Mouse (Mus musculus) stomach, embryonic 16.5 days (tissue): ENCODE results near the gene Map3k5. TPM values are rescaled to one million over a fixed set of nuclear protein-coding genes. Genes with fewer than 3 reads are reported as not detected.

ENCODE experiments used
- ATAC-seq: fragments of 200-750 bp; cut with Nextera tagmentation; 2 replicates; pipeline ENCODE4 v1.8.0; 2017; ENCODE audit warnings: moderate number of reproducible peaks, moderate TSS enrichment; ENCODE audit not compliant: insufficient read depth, low FRiP score
- H3K27ac ChIP-seq: fragments of 300-500 bp; sonication (generic); 2 replicates; pipeline ENCODE4 v1.5.1; 2014; ENCODE audit warnings: low read length
- H3K27me3 ChIP-seq: fragments of 300-500 bp; sonication (generic); 2 replicates; pipeline ENCODE4 v1.6.1; 2014; ENCODE audit warnings: low read length, control low read depth, mixed read lengths; ENCODE audit not compliant: control insufficient read depth, insufficient read depth
- H3K36me3 ChIP-seq: fragments of 300-500 bp; sonication (generic); 2 replicates; pipeline ENCODE4 v1.6.1; 2014; ENCODE audit warnings: low read length; ENCODE audit not compliant: control insufficient read depth, insufficient read depth
- H3K4me1 ChIP-seq: fragments of 300-500 bp; sonication (generic); 2 replicates; pipeline ENCODE4 v1.6.1; 2014; ENCODE audit warnings: low read length, control low read depth, mixed read lengths; ENCODE audit not compliant: control insufficient read depth, insufficient read depth
- H3K4me2 ChIP-seq: fragments of 300-500 bp; sonication (generic); 2 replicates; pipeline ENCODE4 v1.6.1; 2014; ENCODE audit warnings: low read depth, low read length, mixed read lengths
- H3K4me3 ChIP-seq: fragments of 300-500 bp; sonication (generic); replicated peaks from 2 replicates; pipeline ENCODE4 v1.5.1; 2014; ENCODE audit warnings: mild to moderate bottlenecking, low read length
- H3K9ac ChIP-seq: fragments of 300-500 bp; sonication (generic); 2 replicates; pipeline ENCODE4 v1.6.1; 2014; ENCODE audit warnings: low read length
- H3K9me3 ChIP-seq: fragments of 300-500 bp; sonication (generic); replicated peaks from 2 replicates; pipeline ENCODE4 v1.6.1; 2016; ENCODE audit warnings: low read length, control low read depth; ENCODE audit not compliant: control insufficient read depth
- WGBS: fragments of 180-500 bp; shearing (Covaris S2); extraction: QIAGEN DNeasy Blood & Tissue Kit; methylation state at CpG from one replicate; pipeline ENCODE4 v1.1.7; 2014; 5-methylcytosine and 5-hydroxymethylcytosine counted together
- polyA plus RNA-seq: library from polyadenylated mRNA; unstranded; fragments of >200 nt; fragmentation: Nextera tagmentation; extraction: Ambion mirVana; gene quantifications from 2 replicates; pipeline ENCODE4 v1.2.1, GENCODE M21; 2015

Gene Map3k5
- polyA plus RNA-seq, 1 experiment from 2014 or later: 2.7 TPM

- Histone ChIP-seq H3K4me1 (peaks cover 16% of the 10 kb centered on the region), H3K27ac (no peak overlapping the region), H3K9me3 (no peaks in the 10 kb centered on the region), H3K4me2 (no peak overlapping the region), H3K9ac (no peak overlapping the region), H3K36me3 (no peaks in the 10 kb centered on the region), H3K4me3 (no peak overlapping the region), H3K27me3 (no peaks in the 10 kb centered on the region)
- 76% methylated on average over 8 of the region's 8 CpGs for WGBS
- no peak for ATAC-seq
These were observed 6.4 kb downstream of the Map3k5 start for GRCm38 (mm10) chr10:19940626-19941025.

- Histone ChIP-seq H3K36me3 (no peaks in the 10 kb centered on the region), H3K4me1 (peaks cover 19% of the 10 kb centered on the region), H3K9me3 (no peaks in the 10 kb centered on the region), H3K9ac (no peak overlapping the region), H3K27me3 (no peaks in the 10 kb centered on the region), H3K4me3 (no peak overlapping the region), H3K27ac (no peak overlapping the region), H3K4me2 (no peak overlapping the region)
- no peak for ATAC-seq
- 56% methylated on average over 6 of the region's 6 CpGs for WGBS
These were observed 6.8 kb downstream of the Map3k5 start for GRCm38 (mm10) chr10:19941063-19941462.

GRCm38 (mm10) chr10:19941914-19942313, 7.6 kb downstream of the Map3k5 start:
- no peak overlapping the region for H3K9ac ChIP-seq
- ATAC-seq: no peak
- 80% methylated on average over 9 of the region's 9 CpGs for WGBS

GRCm38 (mm10) chr10:19942621-19943020, 8.3 kb downstream of the Map3k5 start:
- H3K27ac ChIP-seq: no peak overlapping the region
- no peaks in the 10 kb centered on the region for H3K36me3 ChIP-seq
- H3K9ac ChIP-seq: no peak overlapping the region
- H3K9me3 ChIP-seq: no peaks in the 10 kb centered on the region
- H3K4me2 ChIP-seq: no peak overlapping the region
- no peak overlapping the region for H3K4me3 ChIP-seq
- H3K27me3 ChIP-seq: no peaks in the 10 kb centered on the region
- ATAC-seq: no peak
- 94% methylated on average over 3 of the region's 3 CpGs for WGBS
- H3K4me1 ChIP-seq: peaks cover 12% of the 10 kb centered on the region

More at GRCm38 (mm10) chr10:19941914-19942313, 7.6 kb downstream of the Map3k5 start:
- Histone ChIP-seq H3K27me3 (no peaks in the 10 kb centered on the region), H3K27ac (no peak overlapping the region), H3K4me2 (no peak overlapping the region), H3K36me3 (no peaks in the 10 kb centered on the region), H3K9me3 (no peaks in the 10 kb centered on the region), H3K4me1 (peaks cover 15% of the 10 kb centered on the region), H3K4me3 (no peak overlapping the region)

- no peak overlapping the region for H3K9ac ChIP-seq
- ATAC-seq: no peak
- 41% methylated on average over 7 of the region's 7 CpGs for WGBS
- peaks cover 6% of the 10 kb centered on the region for H3K4me1 ChIP-seq
- no peaks in the 10 kb centered on the region for H3K27me3 ChIP-seq
- H3K36me3 ChIP-seq: no peaks in the 10 kb centered on the region
- H3K27ac ChIP-seq: no peak overlapping the region
- H3K9me3 ChIP-seq: no peaks in the 10 kb centered on the region
- no peak overlapping the region for H3K4me2 ChIP-seq
- no peak overlapping the region for H3K4me3 ChIP-seq
These were observed 11.4 kb downstream of the Map3k5 start for GRCm38 (mm10) chr10:19945651-19946050.

GRCm38 (mm10) chr10:19946644-19947043, 12.4 kb downstream of the Map3k5 start:
- H3K36me3 ChIP-seq: no peaks in the 10 kb centered on the region
- no peak overlapping the region for H3K4me3 ChIP-seq
- no peak for ATAC-seq
- WGBS: 82% methylated on average over 6 of the region's 6 CpGs
- H3K4me2 ChIP-seq: no peak overlapping the region
- no peak overlapping the region for H3K27ac ChIP-seq
- H3K4me1 ChIP-seq: peaks cover 6% of the 10 kb centered on the region
- H3K9me3 ChIP-seq: no peaks in the 10 kb centered on the region
- H3K27me3 ChIP-seq: no peaks in the 10 kb centered on the region
- no peak overlapping the region for H3K9ac ChIP-seq

GRCm38 (mm10) chr10:19947441-19947840, 13.2 kb downstream of the Map3k5 start:
- no peak overlapping the region for H3K4me3 ChIP-seq
- H3K4me2 ChIP-seq: no peak overlapping the region
- H3K9me3 ChIP-seq: no peaks in the 10 kb centered on the region
- no peak overlapping the region for H3K27ac ChIP-seq
- H3K27me3 ChIP-seq: no peaks in the 10 kb centered on the region
- no peak for ATAC-seq
- peaks cover 6% of the 10 kb centered on the region for H3K4me1 ChIP-seq
- 91% methylated on average over 10 of the region's 10 CpGs for WGBS
- no peaks in the 10 kb centered on the region for H3K36me3 ChIP-seq
- no peak overlapping the region for H3K9ac ChIP-seq

DNA sequence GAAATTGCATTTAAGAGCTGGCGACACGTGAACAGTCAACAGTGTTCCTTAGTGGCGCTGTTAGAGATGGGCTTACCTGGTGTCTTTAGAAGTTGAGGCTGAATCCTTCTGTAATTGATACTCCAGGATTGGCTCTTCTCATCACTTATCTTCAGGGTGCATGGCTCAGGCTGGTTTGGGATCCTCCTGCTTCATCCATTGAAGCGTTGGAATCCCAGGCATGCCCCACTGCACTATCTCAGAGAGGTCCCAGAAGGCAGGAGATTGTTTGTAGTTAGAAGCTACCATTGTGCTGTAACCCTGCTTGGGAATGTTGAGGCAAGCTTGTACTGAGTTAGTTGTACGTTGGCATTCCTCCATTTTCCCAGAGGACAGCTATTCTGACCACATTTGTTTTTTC, 13.6 kb downstream of the Map3k5 start:
- Histone ChIP-seq H3K9ac (no peak overlapping the region), H3K36me3 (no peaks in the 10 kb centered on the region), H3K27ac (no peak overlapping the region), H3K27me3 (no peaks in the 10 kb centered on the region), H3K9me3 (no peaks in the 10 kb centered on the region), H3K4me1 (peaks cover 8% of the 10 kb centered on the region), H3K4me3 (no peak overlapping the region), H3K4me2 (no peak overlapping the region)
- no peak for ATAC-seq
- WGBS: 89% methylated on average over 5 of the region's 5 CpGs

DNA sequence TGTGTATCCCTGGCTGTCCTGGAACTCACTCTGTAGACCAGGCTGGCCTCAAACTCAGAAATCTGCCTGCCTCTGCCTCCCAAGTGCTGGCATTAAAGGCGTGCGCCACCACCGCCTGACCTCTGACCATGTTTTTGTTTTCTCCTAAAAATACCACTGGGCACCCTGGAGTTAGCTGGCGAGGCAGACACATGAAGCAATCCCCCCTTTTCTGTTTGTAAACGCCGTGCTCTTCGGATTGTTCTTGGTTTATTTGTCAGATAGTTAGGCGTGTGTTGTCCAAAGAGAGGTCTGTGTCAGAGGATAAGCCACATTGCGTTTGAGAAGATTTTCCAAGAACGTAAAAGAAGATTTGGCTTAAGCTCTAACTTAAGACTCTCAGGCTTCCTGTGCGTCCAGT, 14.1 kb downstream of the Map3k5 start:
- Histone ChIP-seq H3K9me3 (no peaks in the 10 kb centered on the region), H3K27me3 (no peaks in the 10 kb centered on the region), H3K4me2 (no peak overlapping the region), H3K4me1 (peaks cover 12% of the 10 kb centered on the region), H3K9ac (no peak overlapping the region), H3K4me3 (no peak overlapping the region), H3K27ac (no peak overlapping the region), H3K36me3 (no peaks in the 10 kb centered on the region)
- no peak for ATAC-seq
- 88% methylated on average over 11 of the region's 11 CpGs for WGBS

DNA sequence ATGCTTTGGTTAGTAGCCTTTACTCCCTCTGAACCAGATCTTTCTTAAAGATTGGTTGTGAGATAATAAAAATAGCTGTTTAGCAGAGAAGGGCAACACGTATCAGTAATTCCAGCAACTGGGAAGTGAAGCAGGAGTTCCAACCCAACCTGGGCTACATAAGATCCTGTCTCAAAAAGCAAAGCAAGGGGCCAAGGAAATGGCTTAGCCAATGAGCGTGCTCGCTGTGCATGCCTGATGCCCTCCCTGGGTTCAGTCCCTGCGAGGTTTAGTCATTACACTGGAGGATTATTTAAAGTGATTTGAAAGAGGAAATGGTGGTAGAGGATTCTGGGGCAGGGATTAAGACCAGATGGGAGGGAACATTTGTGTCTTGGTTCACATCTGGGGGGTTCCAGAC, 14.8 kb downstream of the Map3k5 start:
- ATAC-seq: no peak
- Histone ChIP-seq H3K4me3 (no peak overlapping the region), H3K27me3 (no peaks in the 10 kb centered on the region), H3K27ac (no peak overlapping the region), H3K4me1 (peaks cover 17% of the 10 kb centered on the region), H3K36me3 (no peaks in the 10 kb centered on the region), H3K9ac (no peak overlapping the region), H3K4me2 (no peak overlapping the region), H3K9me3 (no peaks in the 10 kb centered on the region)
- WGBS: 84% methylated on average over 4 of the region's 4 CpGs
